Mouse (Mus musculus) right cerebral cortex, postnatal 36 days (tissue): ENCODE measurements at regions not wholly inside any gene's neighbourhood (a gene's known extent, or its start where the extent isn't known, plus 50 kb on each side); places are given as distances from the start of the nearest gene placed in this dataset.
"Not testable (repeated sequence)": the region's sequence is repeated elsewhere in the genome, so short reads cannot be mapped to it uniquely, and the experiment has no call there.

ENCODE experiments used
- DNase-seq, 2 experiments: peaks; one replicate each; pipeline ENCODE4 v3.0.0; 2022; ENCODE audit warnings: low spot score in 2 of 2, mixed read lengths in 1 of 2

DNA sequence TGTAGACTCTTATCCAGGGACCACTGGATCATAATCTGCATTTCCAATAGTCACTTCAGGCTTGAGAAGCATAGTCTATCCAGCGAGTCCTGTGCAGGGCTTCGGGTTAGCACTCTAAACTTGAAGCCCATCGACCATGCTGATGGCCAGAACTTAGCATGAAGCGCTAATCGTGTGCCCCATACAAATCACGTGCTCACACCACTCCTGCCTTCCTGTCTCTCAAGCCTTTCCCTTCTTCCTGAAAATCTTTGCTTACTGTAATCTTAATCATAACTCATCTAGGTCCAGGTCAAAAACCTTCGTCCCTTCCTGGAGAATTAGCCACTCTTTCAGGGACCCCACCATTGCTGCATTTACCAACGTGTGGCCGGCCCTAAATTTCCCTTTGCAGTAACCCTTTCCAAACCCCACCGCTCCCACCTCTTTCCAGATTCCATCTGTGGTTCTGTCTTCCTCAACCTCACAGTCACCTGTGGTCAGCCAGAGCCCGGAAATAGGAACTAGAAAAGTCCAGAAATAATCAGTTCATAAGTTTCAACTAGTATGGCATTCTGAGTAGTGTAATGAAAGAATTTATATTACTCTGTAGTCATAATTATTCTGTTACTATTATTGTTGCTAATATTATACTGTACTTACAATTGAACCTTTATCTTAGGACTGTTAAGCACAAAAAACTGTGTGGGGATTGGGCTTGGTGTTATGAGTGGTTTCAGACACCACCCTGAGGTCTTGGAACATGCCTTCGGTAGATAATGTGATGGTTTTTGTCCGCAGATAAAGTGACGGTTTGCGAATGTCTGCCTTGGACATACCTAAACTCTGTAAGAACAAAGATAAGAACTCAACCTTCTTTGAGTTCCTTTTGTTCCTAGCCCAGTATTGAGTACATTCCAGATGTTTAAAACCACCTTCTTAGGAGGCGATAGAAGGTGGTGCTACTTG lies 57.3 kb upstream of the Slc1a3 start:
- no peak for DNase-seq

DNA sequence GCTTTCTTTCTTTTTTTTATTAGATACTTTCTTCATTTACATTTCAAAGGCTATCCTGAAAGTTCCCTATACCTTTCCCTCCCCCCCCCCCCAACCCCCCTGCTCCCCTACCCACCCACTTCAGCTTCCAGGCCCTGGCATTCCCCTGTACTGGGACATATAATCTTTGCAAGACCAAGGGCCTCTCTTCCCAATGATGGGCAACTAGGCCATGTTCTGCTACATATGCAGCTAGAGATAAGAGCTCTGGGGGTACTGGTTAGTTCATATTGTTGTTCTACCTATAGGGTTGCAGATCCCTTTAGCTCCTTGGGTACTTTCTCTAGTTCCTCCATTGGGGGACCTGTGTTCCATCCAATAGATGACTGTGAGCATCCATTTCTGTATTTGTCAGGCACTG lies 55.6 kb upstream of the Slc1a3 start:
- DNase-seq = not testable (repeated sequence)

DNA sequence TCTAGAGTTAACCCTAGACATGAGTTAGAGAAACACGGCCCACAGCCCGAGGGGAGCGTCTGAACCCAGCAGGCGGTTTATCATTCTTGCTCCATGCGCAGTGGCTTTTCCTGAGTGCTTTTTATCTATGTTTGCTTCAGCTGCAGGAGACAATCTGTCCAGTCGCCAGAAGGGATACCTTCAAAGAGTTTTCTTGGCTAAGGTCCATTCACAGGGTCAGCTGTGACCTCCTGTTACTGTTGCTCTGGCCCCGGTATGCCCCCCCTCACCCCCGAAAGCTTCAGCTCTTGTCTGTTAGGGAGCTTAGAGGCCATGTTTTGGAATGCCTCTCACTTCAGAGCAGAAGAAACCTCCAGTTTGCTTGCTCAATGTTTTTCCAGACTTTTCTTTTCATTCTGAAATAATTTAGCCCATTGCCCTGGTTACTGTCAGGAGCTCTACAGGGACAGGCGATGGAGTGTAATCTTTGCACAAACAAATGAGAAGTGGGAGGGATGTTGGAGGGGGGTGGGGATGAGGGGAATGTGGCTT lies 51.2 kb upstream of the Slc1a3 start:
- DNase-seq = no peak

DNA sequence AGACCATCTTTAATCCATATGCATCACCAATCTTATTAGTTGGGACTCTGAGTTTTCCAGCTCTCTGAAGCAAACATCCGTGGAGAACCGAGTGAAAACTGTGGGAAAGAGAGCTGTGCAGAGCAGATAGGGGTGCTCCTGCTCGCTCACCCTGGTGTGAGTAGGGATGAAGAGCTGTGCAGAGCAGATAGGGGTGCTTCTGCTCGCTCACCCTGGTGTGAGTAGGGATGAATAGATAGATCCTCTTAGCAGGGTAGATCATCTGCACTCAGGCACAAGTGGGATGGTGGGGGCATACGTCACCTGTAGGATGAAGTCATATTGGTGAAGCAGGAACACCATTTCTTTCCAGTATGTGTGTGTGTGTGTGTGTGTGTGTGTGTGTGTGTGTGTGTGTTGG lies 50.6 kb upstream of the Slc1a3 start:
- no peak for DNase-seq
